Mouse (Mus musculus) liver, embryonic 13.5 days (tissue): ENCODE measurements at regions not wholly inside any gene's neighbourhood (a gene's known extent, or its start where the extent isn't known, plus 50 kb on each side); places are given as distances from the start of the nearest gene placed in this dataset.

Source experiments
- ATAC-seq: fragments of 200-750 bp; cut with Nextera tagmentation; 2 replicates; pipeline ENCODE4 v1.8.0; 2017; ENCODE audit warnings: low read depth, mild to moderate bottlenecking, moderate number of reproducible peaks, moderate library complexity
- DNase-seq: peaks from one replicate; pipeline ENCODE4 v3.0.0; 2022
- H3K27ac ChIP-seq: fragments of 300-500 bp; sonication (generic); 2 replicates; pipeline ENCODE4 v1.5.1; 2015; ENCODE audit warnings: moderate library complexity, mild to moderate bottlenecking, inconsistent platforms
- H3K27me3 ChIP-seq: fragments of 300-500 bp; sonication (generic); 2 replicates; pipeline ENCODE4 v1.6.1; 2015; ENCODE audit warnings: mild to moderate bottlenecking, inconsistent platforms
- H3K36me3 ChIP-seq: fragments of 300-500 bp; sonication (generic); 2 replicates; pipeline ENCODE4 v1.6.1; 2015; ENCODE audit warnings: mild to moderate bottlenecking, inconsistent platforms
- H3K4me1 ChIP-seq: fragments of 300-500 bp; sonication (generic); replicated peaks from 2 replicates; pipeline ENCODE4 v1.6.1; 2015; ENCODE audit warnings: inconsistent platforms
- H3K4me2 ChIP-seq: fragments of 300-500 bp; sonication (generic); 2 replicates; pipeline ENCODE4 v1.6.1; 2015; ENCODE audit warnings: inconsistent platforms, mild to moderate bottlenecking, moderate library complexity
- H3K4me3 ChIP-seq: fragments of 300-500 bp; sonication (generic); replicated peaks from 2 replicates; pipeline ENCODE4 v1.5.1; 2015; ENCODE audit warnings: mild to moderate bottlenecking, inconsistent platforms
- H3K9ac ChIP-seq: fragments of 300-500 bp; sonication (generic); 2 replicates; pipeline ENCODE4 v1.6.1; 2015; ENCODE audit warnings: mild to moderate bottlenecking, inconsistent platforms
- H3K9me3 ChIP-seq: fragments of 300-500 bp; sonication (generic); replicated peaks from 2 replicates; pipeline ENCODE4 v1.6.1; 2016; ENCODE audit warnings: inconsistent platforms
- WGBS: fragments of 180-500 bp; shearing (Covaris S2); methylation state at CpG from one replicate; pipeline ENCODE4 v1.1.7; 2015; ENCODE audit not compliant: insufficient replicate concordance; 5-methylcytosine and 5-hydroxymethylcytosine counted together

DNA sequence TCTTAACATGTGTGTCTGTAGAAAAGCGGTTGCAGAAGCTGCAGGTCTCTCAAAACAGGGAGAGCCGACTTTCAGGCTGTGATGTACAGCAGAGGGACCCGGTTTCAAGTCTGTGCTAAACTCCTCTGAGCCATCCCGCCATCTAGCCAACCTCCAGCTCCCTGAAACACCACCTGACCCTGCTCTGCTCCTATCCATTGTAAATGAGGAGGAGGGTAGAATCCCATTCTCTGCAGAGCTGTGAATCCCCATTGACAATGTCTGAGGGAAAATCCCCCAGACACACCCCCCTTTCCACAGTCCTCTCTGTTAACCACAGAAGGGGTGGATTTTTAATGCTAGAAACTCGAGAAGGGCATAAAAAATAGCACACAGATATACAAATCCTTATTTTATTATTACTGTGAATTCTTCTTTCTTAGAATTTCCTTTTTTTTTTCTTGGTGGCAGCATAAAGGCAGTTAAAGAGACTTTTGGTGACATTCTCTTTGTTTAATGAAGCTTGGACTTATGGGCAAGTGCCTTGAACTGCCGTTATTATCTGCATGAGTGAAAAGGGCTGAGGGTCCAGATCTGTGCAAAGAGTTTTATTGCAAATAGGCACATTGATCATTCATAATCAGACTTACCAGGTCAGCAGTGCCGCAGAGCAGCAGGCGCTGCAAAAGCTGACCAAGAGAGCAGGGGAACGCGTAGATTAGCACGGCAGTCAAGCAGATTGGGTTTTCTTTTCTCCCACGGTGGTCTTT lies 111.3 kb upstream of the Paqr3 start:
- no peak for DNase-seq
- Histone ChIP-seq H3K36me3 (no peaks in the 10 kb centered on the region), H3K4me2 (no peak overlapping the region), H3K4me1 (no peaks in the 10 kb centered on the region), H3K4me3 (no peak overlapping the region), H3K9me3 (no peaks in the 10 kb centered on the region), H3K9ac (no peak overlapping the region), H3K27me3 (no peaks in the 10 kb centered on the region), H3K27ac (no peak overlapping the region)
- WGBS = 62% methylated on average over 12 of the region's 12 CpGs
- no peak for ATAC-seq

DNA sequence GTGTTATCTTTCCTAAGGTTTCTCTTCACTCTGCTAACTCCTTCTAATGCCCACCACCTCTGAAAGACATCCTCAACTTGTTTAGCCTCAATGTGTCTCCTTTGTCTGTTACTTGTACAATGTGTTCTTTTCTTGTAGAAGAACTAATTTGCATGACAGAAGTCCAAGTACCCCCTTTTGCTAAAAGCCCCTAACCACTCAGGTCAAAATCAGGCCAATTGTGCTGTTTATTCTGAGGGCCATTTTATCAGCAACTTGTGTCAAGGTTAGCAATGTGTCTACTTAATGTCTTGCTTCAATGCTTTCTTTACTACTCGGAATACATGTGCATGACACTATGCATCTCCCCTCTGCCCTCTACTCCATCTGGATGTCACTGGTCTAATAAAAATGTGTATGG lies 107.3 kb upstream of the Paqr3 start:
- 51% methylated on average over 1 of the region's 1 CpGs for WGBS
- H3K9me3 ChIP-seq = no peaks in the 10 kb centered on the region

DNA sequence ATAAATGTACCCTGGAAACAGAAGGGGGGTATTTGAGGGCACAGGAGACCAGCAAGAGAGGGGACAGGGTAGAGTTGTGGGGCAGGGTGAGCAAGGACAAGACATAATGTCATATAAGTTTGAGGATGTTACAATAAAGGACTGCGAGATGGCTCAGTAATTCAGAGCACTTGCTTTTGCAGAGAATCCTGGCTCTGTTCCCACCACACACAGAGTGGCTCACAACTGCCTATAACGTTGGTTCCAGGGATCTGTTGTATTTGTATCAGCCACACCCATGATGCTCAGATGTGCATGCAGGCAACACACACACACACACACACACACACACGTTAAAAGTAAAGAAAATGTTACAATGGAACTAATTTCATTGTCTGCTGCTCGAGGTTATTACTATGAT lies 94.2 kb upstream of the Paqr3 start:
- no peaks in the 10 kb centered on the region for H3K27me3 ChIP-seq
- WGBS = 45% methylated on average over 4 of the region's 4 CpGs
- H3K4me1 ChIP-seq = no peaks in the 10 kb centered on the region
- no peak for ATAC-seq
- no peaks in the 10 kb centered on the region for H3K9me3 ChIP-seq
- no peak overlapping the region for H3K4me2 ChIP-seq
- no peak overlapping the region for H3K9ac ChIP-seq
- H3K36me3 ChIP-seq = no peaks in the 10 kb centered on the region
- no peak overlapping the region for H3K4me3 ChIP-seq
- H3K27ac ChIP-seq = no peak overlapping the region
- no peak for DNase-seq

More for the DNA sequence above, 107.3 kb upstream of the Paqr3 start:
- no peak overlapping the region for H3K4me2 ChIP-seq
- H3K9ac ChIP-seq = no peak overlapping the region
- no peak overlapping the region for H3K4me3 ChIP-seq
- no peak for ATAC-seq
- H3K27ac ChIP-seq = no peak overlapping the region
- H3K4me1 ChIP-seq = no peaks in the 10 kb centered on the region
- H3K36me3 ChIP-seq = no peaks in the 10 kb centered on the region
- no peak for DNase-seq
- H3K27me3 ChIP-seq = no peaks in the 10 kb centered on the region

DNA sequence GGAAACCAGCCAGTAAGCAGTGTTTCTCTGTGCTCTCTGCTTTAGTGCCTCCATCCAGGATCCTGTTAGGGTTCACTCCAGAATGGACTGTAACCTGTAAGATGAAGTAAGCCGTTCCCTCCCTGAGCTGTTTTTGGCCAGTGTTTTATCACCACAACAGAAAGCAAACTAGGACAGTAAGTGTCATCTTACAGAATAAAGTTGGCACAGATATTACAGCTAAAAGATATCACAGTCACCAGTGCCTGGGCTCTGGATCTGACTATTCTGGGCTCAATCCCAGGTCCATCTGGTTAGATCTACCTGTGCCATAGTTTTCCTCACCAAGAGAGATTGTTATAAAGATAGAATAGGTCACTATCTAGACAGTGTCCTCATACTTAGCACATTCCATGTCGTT lies 92.9 kb upstream of the Paqr3 start:
- no peak for ATAC-seq
- Histone ChIP-seq H3K27me3 (no peaks in the 10 kb centered on the region), H3K4me2 (no peak overlapping the region), H3K4me1 (no peaks in the 10 kb centered on the region), H3K4me3 (no peak overlapping the region), H3K9me3 (no peaks in the 10 kb centered on the region), H3K9ac (no peak overlapping the region), H3K27ac (no peak overlapping the region), H3K36me3 (no peaks in the 10 kb centered on the region)
- no peak for DNase-seq
- WGBS = 50% methylated on average over 2 of the region's 2 CpGs

DNA sequence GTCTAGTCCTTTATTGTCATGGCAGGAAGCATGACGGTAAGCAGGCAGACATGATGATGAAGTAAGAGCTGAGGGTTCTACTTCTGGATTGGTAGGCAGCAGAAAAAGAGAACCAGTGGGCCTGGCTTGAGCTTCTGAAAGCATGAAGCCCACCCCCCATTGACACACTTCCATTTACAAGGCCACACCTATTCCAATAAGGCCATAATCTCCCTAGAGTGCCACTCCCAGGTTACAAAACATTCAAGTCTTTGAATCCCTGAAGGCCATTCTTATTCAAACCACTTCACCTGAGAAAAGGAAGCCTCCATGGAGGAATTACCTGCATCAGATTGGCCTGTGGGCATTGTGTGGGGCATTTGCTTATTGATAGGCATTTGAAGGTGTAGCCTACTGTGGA lies 92.2 kb upstream of the Paqr3 start:
- H3K9me3 ChIP-seq = no peaks in the 10 kb centered on the region
- H3K9ac ChIP-seq = no peak overlapping the region
- H3K4me3 ChIP-seq = no peak overlapping the region
- H3K4me2 ChIP-seq = no peak overlapping the region
- ATAC-seq = no peak
- no peak overlapping the region for H3K27ac ChIP-seq
- H3K27me3 ChIP-seq = no peaks in the 10 kb centered on the region
- no peaks in the 10 kb centered on the region for H3K36me3 ChIP-seq
- no peak for DNase-seq
- WGBS = 76% methylated on average over 1 of the region's 1 CpGs
- no peaks in the 10 kb centered on the region for H3K4me1 ChIP-seq

DNA sequence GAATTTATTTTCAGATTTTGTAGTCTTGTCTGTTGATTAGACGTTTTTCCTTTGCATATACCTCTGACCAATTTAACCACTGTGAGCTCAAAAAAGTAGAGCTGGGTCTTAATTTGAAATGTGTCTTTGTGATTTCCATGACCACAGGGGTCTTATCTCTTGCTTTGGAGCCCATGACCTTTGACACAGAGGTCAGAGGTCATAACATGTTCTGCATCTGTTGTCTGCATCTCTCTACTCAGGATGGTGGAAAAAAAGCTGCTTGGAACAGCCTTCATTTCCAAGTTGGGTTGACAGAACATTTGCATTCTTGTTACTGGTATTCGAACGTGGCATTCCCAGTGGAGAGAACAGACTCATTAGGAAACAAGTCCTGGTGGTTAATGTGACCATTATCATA lies 91.2 kb upstream of the Paqr3 start:
- WGBS = 51% methylated on average over 3 of the region's 3 CpGs
- H3K36me3 ChIP-seq = no peaks in the 10 kb centered on the region

DNA sequence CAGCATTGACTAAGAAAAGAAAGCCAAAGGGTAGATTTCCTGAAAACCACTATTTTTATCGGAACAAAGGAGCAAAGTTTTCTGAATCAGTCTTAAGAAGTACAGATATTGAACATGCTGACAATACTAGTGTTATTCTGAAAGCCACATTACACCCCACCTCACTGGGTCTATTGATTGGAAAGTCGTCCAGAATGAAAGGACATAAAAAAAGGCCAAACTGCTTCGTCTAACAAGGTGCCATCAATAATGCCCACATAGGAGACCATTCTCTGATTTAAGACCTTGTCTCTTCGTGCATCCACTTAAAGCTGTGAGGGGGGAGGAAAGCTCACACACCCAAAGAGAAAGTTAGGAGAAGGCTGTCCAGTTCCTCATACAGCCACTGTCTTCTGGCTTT lies 89.3 kb upstream of the Paqr3 start:
- no peak overlapping the region for H3K4me2 ChIP-seq
- no peak overlapping the region for H3K9ac ChIP-seq
- WGBS = 65% methylated on average over 4 of the region's 4 CpGs
- no peak overlapping the region for H3K4me3 ChIP-seq
- DNase-seq = no peak
- no peak for ATAC-seq
- no peaks in the 10 kb centered on the region for H3K27me3 ChIP-seq
- H3K4me1 ChIP-seq = no peaks in the 10 kb centered on the region
- no peaks in the 10 kb centered on the region for H3K36me3 ChIP-seq
- no peaks in the 10 kb centered on the region for H3K9me3 ChIP-seq
- H3K27ac ChIP-seq = no peak overlapping the region

More for the DNA sequence above, 91.2 kb upstream of the Paqr3 start:
- Histone ChIP-seq H3K27ac (no peak overlapping the region), H3K9ac (no peak overlapping the region), H3K4me3 (no peak overlapping the region), H3K4me2 (no peak overlapping the region), H3K27me3 (no peaks in the 10 kb centered on the region), H3K4me1 (no peaks in the 10 kb centered on the region), H3K9me3 (no peaks in the 10 kb centered on the region)
- ATAC-seq (no peak), DNase-seq (no peak)

DNA sequence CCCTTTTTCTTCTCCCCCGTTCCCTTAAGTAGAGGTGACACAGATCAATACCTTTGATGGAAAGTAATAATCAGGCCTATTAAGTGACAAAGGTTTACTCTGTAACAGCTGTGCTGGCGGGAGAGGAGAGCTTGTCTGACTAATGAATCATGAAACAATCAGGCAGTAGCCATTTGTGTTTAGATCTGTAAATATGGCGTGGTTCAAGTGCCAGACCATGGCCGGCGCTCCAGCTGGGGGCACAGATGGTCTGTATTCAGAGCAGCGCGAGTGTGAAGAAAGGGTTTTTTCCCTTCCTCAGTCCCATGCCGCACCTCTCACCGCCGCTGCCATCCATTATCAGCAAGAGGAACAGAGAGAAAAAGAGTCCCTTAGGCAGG lies 83.9 kb upstream of the Paqr3 start:
- H3K9me3 ChIP-seq = no peaks in the 10 kb centered on the region
- no peaks in the 10 kb centered on the region for H3K4me1 ChIP-seq
- no peak overlapping the region for H3K4me3 ChIP-seq
- ATAC-seq (no peak), DNase-seq (no peak)
- no peak overlapping the region for H3K27ac ChIP-seq
- no peak overlapping the region for H3K9ac ChIP-seq
- H3K27me3 ChIP-seq = no peaks in the 10 kb centered on the region
- H3K36me3 ChIP-seq = no peaks in the 10 kb centered on the region
- no peak overlapping the region for H3K4me2 ChIP-seq
- 75% methylated on average over 10 of the region's 10 CpGs for WGBS

DNA sequence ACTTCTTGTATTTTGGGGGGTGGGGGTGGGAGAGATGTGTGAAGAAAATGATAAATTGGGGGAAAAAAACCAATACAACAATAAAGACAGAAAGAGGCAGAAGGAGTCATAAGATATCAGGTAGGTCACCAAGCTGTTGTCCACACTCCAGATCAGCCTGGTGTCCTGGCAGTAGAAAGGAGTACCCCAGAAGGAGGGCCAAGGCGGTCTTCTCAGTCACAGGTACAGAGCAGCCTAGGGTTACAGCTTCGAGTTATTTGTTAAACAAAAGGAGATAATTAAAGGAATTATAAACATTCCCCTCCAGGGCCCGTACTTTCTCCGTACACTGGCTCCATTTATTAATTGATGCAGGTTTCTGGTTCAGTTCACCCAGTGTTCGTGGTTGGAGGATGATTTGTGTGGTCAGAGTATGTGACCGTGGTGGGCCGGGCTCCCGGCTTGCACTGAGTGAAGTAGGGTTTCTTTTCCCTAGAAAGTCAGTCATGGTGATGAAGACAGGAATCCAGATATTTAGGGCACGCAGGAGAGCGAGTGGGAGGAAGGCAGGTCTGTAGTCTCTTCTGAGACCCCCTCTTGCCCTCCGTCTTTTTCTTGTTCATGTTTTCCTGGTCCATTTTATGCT lies 83.4 kb upstream of the Paqr3 start:
- H3K4me2 ChIP-seq = no peak overlapping the region
- DNase-seq = no peak
- no peak for ATAC-seq
- H3K27me3 ChIP-seq = no peaks in the 10 kb centered on the region
- H3K9me3 ChIP-seq = no peaks in the 10 kb centered on the region
- no peak overlapping the region for H3K9ac ChIP-seq
- no peak overlapping the region for H3K27ac ChIP-seq
- WGBS = 72% methylated on average over 11 of the region's 11 CpGs
- no peak overlapping the region for H3K4me3 ChIP-seq
- H3K4me1 ChIP-seq = no peaks in the 10 kb centered on the region
- no peaks in the 10 kb centered on the region for H3K36me3 ChIP-seq

DNA sequence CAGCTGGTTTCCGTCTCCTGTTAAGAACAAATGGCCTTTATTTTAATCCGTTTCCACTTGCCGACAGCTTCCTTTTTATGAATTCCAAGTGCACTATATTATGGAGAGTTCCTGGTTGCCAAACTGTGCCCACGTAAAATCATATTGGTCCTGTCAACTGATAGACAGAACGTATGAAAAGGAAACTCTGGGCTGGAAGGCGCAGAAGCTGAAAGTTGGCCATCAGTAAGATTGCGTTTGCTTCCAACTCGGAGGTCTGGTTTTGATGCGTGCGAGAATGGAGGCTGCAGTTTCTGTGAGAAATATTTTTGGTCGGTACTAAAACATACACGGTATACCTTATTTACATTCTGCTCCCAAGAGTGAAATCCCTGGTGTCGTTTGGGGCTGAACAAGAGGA lies 81.3 kb upstream of the Paqr3 start:
- Histone ChIP-seq H3K4me3 (no peak overlapping the region), H3K9me3 (no peaks in the 10 kb centered on the region), H3K36me3 (no peaks in the 10 kb centered on the region), H3K9ac (no peak overlapping the region), H3K27me3 (no peaks in the 10 kb centered on the region), H3K4me2 (no peak overlapping the region), H3K27ac (no peak overlapping the region), H3K4me1 (no peaks in the 10 kb centered on the region)
- ATAC-seq (no peak), DNase-seq (no peak)
- 78% methylated on average over 13 of the region's 13 CpGs for WGBS

DNA sequence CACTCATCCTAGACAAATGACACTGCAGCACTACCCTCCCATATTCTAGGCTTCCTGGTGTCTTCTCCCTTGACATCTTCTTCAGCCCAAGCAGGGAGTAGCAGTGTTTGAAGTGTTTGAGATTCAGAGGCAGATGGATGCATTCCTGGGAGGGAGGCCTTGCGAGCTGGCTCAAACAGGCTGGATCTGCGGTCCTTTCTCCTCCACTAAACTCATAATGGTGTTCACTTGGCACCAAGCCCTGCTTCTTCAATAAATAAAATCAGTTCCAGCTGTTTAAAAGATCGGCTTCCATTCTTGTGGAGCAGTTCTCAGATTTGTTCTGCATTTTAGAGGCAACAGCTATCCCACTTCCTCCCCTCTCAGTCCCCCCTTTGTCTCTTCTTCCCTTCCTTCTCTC lies 79.3 kb upstream of the Paqr3 start:
- H3K4me3 ChIP-seq = no peak overlapping the region
- H3K27me3 ChIP-seq = no peaks in the 10 kb centered on the region
- no peak overlapping the region for H3K9ac ChIP-seq
- DNase-seq (no peak), ATAC-seq (no peak)
- no peaks in the 10 kb centered on the region for H3K36me3 ChIP-seq
- H3K4me2 ChIP-seq = no peak overlapping the region
- WGBS = 64% methylated on average over 3 of the region's 3 CpGs
- no peaks in the 10 kb centered on the region for H3K9me3 ChIP-seq
- no peaks in the 10 kb centered on the region for H3K4me1 ChIP-seq
- H3K27ac ChIP-seq = no peak overlapping the region

DNA sequence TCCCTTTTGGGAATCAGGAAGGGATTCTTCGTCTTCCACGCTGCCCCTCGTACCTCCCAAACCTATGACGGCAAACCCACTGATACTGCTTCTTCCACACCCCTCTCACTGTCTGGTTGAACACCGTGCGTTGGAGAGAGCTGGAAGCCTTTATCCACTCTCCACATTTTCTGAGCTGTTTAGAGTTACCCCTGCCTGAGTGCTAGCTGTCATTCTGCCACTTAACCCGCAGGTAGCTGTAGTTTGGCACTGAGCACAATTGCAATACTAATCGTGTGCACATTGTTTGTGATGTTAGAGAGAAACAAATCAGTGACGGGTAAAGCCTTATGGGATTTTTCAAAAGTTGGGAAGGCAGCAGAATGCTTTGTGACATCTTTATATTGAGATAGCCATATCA lies 73.1 kb upstream of the Paqr3 start:
- ATAC-seq (no peak), DNase-seq (no peak)
- H3K27ac ChIP-seq = no peak overlapping the region
- no peaks in the 10 kb centered on the region for H3K9me3 ChIP-seq
- no peak overlapping the region for H3K4me2 ChIP-seq
- no peaks in the 10 kb centered on the region for H3K36me3 ChIP-seq
- no peaks in the 10 kb centered on the region for H3K4me1 ChIP-seq
- H3K27me3 ChIP-seq = no peaks in the 10 kb centered on the region
- H3K4me3 ChIP-seq = no peak overlapping the region
- 74% methylated on average over 9 of the region's 9 CpGs for WGBS
- H3K9ac ChIP-seq = no peak overlapping the region
